Mouse (Mus musculus): ENCODE data around the gene Bst1. TPM values are rescaled to one million over a fixed set of nuclear protein-coding genes. Genes with fewer than 3 reads are reported as not detected.

Bst1 gene
- total RNA-seq, 2 experiments from 2014 or later, result 0.25 to 0.36 TPM

GRCm38 (mm10) chr5:43810427-43811062, 8.1 kb upstream of the Bst1 start:
- no peak for DNase-seq (ENCODE audit: low spot score in 2 of 2)

DNA sequence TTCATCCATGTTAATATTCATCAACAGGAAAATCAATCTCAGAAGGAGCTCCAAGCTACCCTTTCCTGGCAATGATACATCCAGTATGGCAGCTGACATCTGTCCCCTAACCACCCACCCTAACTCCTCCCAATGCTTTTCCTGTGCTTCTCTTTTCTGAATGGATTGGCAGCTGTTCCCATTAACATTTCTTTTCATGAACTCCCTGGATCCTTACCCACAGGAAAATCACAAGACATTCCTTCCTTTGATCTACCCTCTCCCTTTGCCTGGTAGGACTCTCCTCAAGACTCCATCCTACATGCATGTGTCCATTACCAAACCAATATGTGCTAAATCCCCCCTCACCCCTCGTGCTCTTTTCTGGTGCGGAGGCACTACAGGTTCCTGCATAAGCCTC, 4.1 kb upstream of the Bst1 start:
- no peak for DNase-seq (ENCODE audit: low spot score in 2 of 2)

GRCm38 (mm10) chr5:43815769-43816168, 2.9 kb upstream of the Bst1 start:
- no peak for DNase-seq (ENCODE audit: low spot score in 2 of 2)

DNA sequence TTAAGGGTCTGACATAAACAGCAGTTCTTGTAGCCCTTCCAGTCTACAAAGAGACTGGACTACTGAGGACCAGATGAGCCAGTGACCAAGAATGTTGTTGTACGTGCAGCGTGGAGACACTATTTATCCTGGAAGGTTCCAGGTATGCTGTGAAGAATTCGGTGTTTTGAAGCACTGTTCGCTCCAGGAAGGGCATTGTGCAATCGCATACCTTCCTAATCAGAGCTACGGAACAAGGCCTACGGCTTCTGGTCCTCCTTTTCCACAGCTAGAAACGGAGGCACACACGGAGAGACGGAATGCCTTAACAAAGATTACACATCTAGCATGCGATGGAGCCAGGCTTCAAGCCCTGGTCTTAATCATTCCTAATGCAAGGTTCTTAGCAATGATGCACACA, 2.1 kb downstream of the Bst1 start:
- no peak for DNase-seq (ENCODE audit: low spot score in 2 of 2)

DNA sequence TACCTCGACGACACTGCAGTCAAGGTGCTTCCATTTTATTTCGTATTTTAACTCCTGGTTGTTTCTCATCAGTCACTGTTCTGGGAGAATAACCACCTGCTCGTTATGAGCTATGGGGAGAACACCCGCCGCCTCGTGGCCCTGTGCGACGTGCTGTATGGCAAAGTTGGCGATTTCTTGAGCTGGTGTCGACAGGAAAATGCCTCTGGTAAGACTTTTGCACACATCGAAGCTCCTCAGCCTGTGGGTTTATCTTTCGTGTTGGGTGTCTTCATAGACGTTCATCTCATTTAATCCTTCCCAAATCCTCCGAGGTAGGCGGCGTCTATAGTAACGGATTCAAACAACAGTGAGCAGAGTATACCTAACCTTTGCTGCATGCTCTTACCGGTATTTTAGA, 2.9 kb downstream of the Bst1 start, which contains the start of gene Fbxl5:
TSS of gene Fbxl5 (minus strand) at position 101 of the 400 bp plus-strand sequence.
- DNase-seq (ENCODE audit: low spot score in 2 of 2), result no peak

DNA sequence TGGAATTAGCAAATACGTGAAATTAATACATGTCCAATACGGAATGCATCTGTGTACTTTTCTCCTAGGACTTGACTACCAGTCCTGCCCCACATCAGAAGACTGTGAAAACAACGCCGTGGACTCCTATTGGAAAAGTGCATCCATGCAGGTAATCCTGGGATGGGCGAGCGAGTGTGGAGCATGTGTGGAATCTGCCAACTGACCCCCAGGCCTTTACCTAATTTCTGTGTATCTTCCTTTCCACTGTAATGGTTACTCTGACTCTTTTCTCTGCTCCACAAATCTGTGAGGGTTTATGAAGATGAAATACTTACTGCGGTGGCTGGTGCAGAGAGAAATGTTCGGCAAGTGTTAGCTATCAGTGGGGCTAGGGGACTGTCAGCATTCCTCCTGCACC, 3.5 kb downstream of the Bst1 start:
- DNase-seq (ENCODE audit: low spot score in 2 of 2), result no peak

DNA sequence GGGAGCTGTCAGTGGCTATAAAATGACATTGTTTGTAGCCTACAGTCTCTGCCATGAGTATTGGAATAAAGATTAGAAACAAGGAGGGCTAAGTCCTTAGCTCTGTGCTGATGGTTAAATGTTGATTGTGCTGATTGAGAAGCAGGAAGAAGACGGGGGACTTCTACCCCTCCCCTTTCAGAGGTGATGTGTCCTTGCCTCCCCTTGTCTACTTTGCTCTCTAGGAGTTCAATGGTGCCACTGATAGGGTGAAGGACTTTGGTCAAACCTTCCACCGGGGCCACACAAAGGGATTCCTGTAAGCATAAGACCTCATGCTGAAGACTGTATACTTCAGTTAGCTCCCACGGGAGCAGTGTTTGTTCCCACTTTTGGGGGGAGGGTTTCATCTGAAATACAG, 4.1 kb downstream of the Bst1 start:
- no peak for DNase-seq (ENCODE audit: low spot score in 2 of 2)

DNA sequence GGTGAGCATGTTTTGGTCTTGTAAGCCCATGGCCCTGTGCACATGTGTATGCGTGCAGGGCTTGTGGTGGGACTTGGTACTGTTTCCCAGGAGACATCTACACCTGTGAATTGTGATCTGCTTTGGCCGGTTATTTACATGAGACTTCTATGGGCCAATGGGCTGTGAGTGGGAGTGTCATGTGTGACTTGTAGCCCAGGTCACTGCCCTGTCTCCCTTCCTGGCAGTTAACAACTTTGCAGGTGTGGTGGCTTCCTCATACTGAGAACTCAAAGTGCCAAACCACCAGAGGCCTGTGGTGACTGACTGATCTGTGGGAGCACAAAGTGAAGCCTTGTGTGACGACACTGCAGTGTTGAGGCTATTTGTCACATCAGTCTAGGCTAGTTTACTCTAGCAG, 5.9 kb downstream of the Bst1 start:
- DNase-seq (ENCODE audit: low spot score in 2 of 2), result no peak

DNA sequence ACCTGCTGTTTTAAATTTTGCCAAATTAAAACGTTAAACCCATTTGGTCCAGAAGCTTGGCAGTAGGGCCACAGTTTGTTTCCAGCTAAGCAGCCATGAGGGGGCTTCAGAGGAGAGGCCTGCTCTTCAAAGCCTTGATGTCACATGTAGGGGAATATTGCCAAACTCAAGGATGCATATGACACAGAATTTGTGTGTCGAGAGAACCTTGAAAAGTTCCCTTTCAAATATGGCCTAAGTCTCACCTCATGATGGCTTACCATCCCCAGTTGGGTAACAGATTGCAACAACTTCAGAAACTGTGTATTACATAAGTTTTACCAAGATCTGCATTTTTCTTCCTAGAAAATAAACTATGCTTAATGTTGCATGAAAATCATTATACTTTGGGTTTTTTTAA, 8.2 kb downstream of the Bst1 start:
- no peak for DNase-seq (ENCODE audit: low spot score in 2 of 2)

DNA sequence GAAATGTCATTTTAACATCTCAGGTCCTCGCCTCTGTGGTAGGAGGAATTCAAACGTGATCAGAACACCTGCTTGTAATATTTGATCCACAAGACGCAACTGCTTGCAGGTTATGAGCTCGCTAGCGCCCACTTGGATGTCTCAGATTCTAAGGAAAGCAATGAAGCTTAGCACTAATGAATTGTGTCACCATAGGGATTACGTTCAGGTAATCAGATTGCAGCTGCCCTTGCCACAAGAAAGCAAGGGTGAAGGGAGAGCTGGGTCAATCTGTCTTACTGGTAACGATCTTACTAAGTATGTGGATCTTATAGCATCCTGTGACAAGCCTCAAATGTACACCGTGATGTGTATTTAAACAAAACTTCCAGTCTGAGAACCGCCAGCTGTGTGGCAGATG, 8.7 kb downstream of the Bst1 start:
- DNase-seq (ENCODE audit: low spot score in 2 of 2), result no peak

DNA sequence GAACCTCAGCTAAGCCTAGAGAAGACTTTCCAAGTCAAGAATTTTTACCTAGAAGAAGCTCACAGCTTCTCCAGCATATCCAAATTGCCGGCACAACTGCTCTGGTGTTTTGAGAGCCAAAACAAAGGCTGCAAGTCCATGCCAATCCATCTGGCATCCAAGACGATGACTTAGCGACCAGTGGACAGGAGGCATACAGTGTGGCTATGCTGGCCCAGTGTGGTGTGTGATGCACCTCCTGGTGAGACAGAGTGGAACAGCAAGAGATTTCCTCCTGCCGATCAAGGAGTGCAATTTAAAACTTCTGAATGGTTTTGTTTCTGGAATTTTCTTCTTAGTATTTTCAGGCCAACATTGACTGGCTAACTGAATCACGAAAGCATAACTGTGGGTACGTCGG, 17.9 kb downstream of the Bst1 start:
- no peak for DNase-seq (ENCODE audit: low spot score in 2 of 2)

GRCm38 (mm10) chr5:43837372-43837771, 18.7 kb downstream of the Bst1 start:
- DNase-seq (ENCODE audit: low spot score in 2 of 2), result peak in 1 of 2 experiments; percentile 34

DNA sequence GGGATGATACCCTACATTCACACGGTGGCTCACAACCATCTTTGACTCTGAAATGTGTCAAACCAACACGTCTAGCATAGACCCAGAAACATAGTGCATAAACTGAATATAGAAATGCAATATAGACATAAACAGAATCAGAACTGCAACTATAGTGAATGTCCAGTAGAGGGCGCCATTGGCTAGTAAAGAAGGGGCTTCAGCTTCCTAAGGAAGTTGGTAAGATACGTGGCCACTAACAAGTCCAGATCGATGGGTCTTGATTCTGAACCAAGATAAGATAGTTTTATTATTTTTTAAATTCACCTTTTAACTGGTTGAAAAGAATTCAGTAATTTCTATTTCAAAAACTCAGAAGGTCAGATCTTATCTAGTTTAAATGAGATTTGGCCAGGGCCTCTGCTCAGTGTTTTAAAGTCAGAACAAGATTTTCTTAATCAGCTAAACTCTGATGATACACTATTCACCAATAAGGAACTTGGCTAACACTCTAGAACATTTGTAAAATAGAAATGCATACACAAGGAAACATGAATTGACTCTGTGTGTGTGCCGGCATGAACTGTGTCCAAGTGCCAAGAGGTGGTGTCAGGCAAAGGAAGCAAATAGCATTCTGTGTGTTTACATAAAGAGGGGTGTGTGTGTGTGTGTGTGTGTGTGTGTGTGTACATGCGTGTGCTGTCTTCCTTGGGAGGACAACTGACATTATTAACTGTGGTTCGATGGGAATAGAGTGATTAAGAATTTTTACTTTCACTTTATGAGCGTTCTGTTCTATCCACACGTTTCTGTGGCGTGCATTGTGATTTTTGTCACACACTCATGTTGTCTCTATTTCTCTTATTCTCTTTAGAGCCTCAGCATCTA, 22.7 kb downstream of the Bst1 start:
- peak in 1 of 2 experiments; percentile 31 for DNase-seq (ENCODE audit: low spot score in 2 of 2)

DNA sequence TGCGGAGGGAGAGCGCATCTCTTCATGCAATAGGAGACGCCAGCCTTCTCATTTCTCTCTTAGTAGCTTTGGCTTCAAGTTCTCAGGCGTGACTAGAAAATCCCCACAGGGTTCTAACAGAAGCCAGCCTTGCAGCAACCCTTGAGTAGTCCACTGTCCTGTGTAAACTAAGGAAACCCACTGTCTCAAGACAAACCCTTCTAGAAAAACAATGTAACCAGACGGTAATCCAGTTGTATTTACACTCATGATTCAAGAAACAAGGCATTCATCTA, 23.3 kb downstream of the Bst1 start:
- DNase-seq (ENCODE audit: low spot score in 2 of 2), result no peak

- no peak for DNase-seq (ENCODE audit: low spot score in 2 of 2)
Observed at GRCm38 (mm10) chr5:43842576-43843155, 24.0 kb downstream of the Bst1 start.

GRCm38 (mm10) chr5:43845083-43845482, 26.4 kb downstream of the Bst1 start:
- DNase-seq (ENCODE audit: low spot score in 2 of 2), result no peak

- no peak for DNase-seq (ENCODE audit: low spot score in 2 of 2)
Observed at GRCm38 (mm10) chr5:43845646-43846045, 27.0 kb downstream of the Bst1 start.

GRCm38 (mm10) chr5:43846227-43846626, 27.5 kb downstream of the Bst1 start:
- no peak for DNase-seq (ENCODE audit: low spot score in 2 of 2)

GRCm38 (mm10) chr5:43847555-43847954, 28.9 kb downstream of the Bst1 start:
- DNase-seq (ENCODE audit: low spot score in 2 of 2), result no peak

DNA sequence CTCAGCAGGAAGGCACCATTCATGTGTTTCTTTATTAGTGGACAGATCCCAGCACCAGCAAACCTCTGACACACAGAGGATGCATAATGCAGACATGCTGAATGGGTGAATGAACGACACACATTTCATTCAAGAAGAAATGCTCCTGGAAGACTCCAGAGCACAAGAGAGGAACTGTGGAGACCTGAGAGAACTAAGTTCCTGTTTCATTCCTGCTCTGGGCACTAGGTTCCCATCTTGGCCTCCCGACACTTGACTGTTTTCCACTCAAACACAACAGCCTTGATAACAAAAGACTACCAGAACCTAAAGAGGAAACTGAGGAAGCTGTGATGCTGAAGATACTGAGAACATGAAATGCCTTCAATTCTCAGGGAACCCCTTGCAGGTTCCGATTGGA, 29.6 kb downstream of the Bst1 start:
- no peak for DNase-seq (ENCODE audit: low spot score in 2 of 2)

DNA sequence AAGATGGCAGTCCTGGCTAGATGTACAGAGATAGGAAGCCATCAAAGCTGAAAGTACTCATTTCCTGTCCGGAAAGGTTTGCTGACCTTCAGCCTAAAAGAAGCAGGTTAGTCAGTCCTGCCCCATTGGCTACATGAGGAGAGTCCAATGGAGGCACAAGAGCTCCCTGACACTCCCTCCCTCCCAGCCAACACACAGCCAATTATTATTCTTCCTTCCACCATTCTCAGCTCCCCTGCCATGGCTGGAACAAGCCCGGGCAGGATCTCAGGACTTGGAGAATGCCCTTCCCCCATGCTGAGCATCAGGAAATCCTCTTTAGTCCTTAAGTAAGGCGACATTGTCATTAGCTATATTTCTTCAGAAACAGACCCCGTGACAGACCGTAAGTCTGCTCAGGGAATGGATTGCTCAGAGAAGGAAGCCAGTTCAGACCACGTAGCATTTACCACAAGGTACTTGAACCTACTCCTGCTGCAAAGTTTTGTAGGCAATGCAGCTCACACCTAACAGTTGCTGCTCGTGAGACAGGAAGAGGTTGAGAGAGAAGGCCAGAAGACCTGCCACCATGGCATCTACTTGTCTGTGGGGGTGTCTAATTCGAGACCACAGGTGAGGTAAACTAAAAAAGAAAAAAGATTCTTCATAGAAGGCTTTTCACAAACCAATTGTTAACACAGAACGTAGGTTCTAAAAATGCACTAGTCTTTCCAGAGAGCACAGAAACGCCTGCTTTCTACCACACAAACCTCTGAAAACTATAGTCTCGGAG, 34.6 kb downstream of the Bst1 start:
- DNase-seq (ENCODE audit: low spot score in 2 of 2), result no peak
